Mouse (Mus musculus) urinary bladder, postnatal 4 days (tissue): ENCODE measurements around the gene Smg6.

Experiments
- DNase-seq, 2 experiments: peaks; one replicate each; pipeline ENCODE4 v3.0.0; 2021 to 2022; ENCODE audit warnings: low spot score in 2 of 2

Smg6 gene

DNA sequence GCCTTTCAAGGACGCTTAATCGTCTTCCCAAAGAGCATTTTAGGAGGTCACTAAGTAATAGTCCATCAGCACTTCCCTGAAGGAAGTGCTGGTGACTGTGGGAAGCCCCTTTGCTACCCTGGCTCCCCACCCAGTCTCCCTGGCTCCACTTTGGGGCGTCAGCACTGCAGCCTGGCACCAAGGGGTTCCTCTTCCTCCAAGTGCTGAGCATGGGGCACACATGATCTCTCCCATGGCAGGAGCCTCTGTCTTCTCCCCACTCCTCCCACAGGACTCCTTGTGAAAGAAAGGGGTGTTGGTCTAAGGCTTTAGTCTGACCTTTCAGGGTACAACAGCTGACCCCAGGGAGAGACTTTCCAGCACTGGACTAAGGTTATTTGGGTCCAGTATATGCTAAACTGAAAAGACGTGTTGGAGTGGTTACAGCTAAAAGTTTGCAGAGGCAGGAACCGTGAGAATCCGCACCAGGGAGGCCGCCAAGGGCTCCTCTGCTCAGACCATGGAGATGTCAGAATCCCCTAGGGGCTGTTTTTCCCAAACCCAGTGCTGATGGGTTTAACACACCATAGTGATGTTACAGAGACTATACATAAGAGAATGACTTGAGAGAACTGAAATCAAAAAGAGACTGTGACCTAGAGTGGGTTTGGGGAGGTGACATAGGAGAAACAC, 122.2 kb downstream of the Smg6 start:
- DNase-seq, result no peak

DNA sequence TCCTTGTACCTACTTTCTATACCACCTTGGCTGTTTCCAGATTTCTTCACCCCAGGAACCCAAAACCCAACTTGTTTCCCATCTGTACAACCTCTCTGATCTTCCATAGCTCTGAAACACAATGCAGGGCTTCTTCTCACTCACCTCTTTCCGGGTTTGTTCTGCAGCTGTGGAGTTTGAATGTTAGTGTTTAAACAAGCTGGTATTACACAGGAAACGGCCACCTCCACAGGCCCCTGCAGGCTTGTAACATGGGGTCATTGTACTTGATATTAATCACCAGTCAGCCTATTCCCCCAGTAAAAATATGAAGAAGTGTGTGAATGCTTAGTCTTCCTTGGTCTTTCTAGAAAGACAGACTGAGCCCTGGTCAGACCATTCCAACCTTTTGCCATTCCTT, 123.5 kb downstream of the Smg6 start:
- DNase-seq, result no peak

DNA sequence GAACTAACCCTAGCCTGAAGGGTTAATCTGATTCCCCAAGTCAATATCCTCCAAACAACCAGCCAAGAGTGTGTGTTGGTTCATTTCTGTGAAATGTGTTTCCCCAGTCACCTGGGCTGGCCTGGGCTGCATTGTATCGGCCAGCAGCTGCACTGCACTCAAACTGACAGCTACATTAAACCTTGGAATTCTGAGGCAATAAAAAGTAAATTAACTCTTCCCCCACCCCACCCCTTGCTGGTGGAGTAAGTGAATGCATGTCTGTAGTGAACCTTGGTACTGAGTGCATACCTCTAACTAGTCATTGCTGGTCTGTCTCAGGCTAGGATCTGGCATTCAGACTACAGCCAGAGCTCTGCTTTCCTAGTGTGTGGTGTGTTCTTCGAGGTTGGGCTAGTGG, 124.2 kb downstream of the Smg6 start:
- DNase-seq, result no peak

DNA sequence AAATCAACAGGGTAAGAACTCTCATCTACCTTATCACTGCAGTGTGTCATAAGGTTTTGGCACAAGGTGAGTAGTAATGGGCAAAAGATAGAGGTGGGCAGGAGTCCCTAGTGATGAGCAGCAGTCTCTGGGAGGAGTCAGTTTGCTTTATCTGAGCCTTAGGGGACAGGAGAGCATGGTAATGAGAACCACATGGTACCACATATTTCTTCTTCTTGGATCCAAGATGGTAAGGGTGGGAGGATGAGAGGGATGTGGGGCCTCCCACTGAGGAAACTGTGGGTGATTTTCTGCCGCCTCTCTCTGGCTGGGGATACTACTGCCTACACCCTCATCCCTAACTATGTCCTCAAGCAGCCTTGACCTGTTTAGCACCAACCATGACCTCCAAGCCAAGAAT, 125.6 kb downstream of the Smg6 start:
- no peak for DNase-seq

DNA sequence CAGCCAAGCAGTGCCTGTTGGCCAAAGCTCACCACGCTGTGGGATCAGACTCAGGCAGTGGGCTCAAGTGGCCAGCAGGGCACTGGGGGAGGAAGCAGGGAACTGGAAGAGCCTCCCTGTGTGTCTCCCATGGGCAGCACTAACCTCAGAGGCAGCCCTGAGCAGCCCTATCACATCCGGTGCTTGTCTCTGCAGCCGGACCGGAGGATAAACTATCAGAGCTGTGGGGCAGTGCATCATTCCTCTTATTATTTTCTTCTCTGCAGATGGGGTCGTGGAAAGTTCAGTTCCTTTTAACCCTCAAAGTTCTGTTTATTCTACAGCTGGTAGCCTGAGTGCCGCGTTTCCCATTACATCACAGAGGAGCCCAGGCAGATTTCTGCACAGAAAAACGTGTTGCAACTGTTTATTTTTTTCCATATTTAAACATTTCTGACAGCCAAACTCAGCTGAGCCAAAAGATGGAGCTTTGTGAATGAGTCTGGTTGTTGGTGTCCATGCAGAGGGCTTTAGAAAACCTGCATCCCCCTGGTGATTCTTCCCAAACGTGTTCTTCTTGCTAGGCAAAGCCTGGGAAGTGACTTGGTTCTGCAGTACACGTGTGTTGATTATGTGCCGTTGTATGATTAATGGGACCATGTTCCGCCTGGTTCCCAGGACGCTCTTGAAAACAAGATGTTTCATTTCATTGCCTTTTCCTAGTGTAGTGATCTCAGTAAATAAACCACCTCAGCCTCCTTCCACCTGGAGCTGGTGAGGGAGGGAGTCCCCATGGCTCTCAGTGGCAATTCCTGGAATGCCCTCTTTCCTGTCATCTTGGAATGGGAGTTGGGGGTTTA, 126.3 kb downstream of the Smg6 start:
- DNase-seq, result peak in 1 of 2 experiments; percentile 39

DNA sequence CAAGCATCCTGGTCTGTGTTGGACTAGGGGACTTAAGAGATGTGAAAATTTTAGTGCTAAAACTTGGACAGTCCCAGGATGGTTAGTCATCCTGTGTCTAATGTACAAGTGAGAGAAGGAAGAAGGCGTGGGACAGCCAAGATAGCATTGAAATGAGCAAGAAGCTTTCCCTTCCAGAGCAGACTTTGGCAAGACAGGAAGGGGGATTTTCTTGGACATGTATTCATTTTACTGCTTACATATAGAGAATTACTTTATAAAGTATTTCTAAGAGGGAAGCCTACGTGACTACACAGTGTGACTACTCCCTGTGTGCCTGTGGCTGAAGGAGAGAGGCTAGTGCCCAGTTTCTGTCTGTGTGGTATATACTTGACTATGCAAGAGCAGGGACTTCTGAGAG, 127.4 kb downstream of the Smg6 start:
- DNase-seq, result no peak

DNA sequence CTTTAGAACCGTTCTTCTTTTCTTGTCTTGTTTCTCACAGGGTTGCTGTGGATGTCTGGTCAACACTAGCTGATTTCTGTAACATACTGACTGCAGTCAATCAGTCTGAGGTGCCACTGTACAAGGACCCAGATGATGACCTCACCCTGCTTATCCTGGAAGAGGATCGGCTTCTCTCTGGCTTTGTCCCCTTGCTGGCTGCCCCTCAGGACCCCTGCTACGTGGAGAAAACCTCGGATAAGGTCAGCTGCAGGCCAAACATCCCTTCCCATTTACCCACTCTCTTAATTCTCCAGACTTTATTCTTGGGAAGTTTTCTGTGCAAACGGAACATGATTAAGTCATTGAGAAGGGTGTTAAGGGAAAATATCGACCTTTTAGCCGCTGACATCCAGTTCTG, 128.1 kb downstream of the Smg6 start:
- no peak for DNase-seq

DNA sequence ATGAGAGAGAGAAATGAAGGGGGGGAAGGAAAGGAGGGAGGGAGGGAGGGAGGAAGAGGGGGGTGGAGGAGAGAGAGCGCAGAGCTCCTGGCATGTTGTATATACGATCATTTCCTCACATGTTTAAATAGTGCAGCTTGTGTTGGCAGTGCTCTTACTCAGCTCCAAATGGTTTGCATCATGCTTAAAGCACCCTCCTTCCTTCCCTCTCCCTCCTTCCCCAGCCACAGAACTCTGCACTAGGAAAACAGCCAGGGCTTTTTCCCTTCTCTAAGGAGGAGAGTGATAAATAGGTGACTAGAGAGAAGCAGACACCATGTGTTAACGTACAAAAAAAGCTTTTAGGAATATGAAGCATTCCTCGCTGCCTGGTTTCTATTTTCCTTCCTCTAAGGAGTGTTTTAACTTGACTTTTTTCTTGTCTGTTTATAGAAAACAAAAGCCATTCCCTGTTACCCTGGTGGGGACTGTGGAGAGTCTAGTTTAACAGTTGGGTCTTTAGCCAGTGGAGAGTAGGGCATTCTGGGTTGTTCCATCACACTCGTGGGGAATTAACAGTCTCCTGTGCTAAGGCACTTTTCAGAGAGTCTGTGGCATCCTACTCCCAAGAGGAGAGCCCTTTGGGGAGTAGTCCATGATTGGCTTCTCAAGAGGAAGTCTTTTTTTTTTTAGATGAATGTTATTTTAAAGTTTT, 128.7 kb downstream of the Smg6 start:
- peak in 1 of 2 experiments; percentile 51 for DNase-seq

DNA sequence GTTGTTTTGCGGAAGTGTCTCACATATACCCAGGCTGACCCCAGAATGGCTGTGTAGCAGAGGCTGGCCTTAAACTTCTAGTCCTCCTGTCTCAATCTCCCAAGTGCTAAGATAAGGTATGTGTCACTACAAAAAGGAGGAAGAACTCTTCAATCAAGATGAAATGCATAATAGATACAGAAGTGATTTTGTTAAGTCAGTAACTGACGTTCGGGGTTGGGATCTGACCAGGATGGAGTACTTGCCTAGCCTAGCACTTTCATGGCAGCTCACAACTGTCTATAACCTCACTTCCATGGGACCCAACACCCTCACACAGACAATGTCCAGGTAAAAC, 129.2 kb downstream of the Smg6 start:
- DNase-seq, result no peak

DNA sequence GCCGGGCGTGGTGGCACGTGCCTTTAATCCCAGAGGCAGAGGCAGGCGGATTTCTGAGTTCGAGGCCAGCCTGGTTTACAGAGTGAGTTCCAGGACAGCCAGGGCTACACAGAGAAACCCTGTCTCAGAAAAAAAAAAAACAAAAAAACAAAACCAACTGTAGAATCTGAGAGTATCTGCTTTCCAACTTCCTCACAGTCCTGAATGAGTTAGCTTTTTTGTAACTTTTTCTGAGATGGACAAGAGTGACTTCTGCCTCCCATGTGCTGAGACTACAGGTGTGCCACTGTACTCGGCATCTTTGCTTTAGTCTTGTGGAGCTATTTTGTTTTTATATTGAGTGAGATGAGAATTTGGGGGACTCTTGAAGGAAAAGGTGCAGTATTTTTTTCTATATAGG, 137.0 kb downstream of the Smg6 start:
- no peak for DNase-seq

DNA sequence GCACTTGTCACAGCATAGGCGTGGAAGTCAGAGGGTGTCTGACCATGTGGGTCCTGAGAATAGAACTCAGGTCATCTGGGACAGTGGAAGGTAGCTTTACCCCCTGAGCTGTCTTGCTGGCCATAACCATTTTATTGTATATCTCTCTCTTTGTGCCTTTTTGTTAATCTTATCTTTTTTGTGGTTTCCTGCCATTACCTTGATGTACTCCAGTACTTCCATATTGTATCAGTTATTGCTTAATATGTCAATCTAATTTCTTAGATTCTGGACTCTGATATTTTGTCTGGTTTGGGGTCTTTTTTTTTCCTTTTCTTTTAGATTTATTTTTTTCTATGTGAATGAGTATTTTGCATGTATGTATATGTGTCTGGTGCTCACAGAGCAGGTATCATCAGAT, 138.6 kb downstream of the Smg6 start:
- no peak for DNase-seq

DNA sequence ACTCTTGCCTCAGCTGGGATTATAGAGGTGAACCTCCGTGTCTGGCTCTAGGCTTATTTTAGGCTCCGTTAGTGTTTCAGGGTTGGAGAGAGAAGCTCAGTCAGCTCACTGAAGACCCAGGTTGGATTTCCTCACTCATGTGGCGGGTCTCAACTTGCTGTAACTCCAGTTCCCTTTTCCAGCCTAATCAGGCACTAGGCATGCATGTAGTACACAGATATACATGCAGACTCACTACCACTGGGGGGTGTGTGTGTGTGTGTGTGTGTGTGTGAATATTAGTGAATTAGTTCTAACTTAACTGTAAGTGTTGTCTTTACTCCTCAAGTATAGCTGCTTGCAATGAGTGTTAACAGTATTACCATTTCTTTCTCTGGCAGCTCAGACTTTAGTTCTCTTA, 145.7 kb downstream of the Smg6 start:
- no peak for DNase-seq

DNA sequence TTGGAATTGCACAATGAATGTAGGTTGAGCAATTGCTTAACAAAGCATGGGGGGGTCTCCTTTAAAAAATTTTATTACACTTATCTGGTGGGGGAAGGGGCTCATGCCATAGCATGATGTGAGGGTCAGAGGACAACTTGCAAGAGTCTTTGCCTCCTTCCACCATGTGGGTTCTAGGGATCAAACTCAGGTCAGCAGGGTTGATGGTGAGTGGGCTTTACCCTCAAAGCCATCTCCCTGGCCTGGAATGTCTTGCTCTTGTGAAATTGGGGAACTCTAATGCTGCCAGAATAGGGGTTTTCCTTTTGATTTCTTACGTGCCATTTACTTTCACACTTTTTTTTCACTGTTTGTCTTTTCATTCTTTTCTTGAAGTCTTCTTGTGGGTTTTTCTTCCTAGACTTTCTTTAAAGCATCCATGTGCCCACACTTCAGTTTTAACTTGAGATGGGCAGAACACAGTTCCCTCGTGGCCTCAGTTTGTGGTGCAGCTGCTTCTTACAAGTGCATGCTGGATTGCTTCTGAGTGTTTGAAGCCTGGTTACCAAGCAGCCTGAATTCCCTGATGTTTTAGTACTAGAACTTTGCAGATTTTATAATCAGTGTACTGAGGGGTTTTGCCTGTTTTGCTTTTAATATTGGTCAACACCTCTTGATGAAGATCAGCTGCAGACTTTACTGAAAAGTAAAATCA, 147.5 kb downstream of the Smg6 start:
- no peak for DNase-seq

DNA sequence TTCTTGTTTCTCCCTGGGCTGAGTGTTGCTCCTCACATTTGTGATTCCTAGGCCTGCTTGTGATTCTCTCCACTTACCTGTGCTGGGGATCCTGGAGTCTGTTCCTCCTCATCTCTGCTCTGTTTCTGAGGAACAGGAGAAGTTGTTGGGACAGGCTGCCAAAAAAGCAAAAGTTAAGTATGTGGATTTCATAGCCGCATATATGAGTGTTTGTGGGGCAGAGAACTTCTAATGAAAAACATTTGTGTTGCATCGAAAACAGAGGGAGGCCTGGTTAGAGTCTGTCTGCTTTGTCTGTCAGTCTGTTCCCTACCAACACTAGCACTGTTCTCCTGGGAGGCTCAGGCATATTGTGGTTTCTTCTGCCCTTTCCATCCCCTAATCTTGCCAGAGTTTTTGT, 148.1 kb downstream of the Smg6 start:
- DNase-seq, result no peak

DNA sequence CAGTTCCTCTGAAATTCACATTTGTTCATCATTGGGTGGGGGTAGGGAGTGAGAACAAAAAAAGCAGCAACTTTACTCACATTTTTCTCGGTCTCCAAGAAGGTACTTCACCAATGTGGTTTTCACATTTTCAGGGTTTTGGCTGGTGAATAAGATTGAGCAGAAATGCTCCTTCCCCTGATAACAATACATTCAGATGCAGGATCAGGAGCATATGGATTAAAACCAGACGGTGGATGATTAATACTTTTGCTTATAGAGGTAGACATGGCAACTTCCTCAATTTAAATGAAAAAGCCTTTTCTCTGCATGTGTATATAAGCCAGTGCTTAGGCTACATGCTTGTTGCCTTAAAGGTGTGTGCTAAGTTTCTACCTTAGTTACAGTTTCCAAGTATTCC, 148.9 kb downstream of the Smg6 start:
- DNase-seq, result no peak

DNA sequence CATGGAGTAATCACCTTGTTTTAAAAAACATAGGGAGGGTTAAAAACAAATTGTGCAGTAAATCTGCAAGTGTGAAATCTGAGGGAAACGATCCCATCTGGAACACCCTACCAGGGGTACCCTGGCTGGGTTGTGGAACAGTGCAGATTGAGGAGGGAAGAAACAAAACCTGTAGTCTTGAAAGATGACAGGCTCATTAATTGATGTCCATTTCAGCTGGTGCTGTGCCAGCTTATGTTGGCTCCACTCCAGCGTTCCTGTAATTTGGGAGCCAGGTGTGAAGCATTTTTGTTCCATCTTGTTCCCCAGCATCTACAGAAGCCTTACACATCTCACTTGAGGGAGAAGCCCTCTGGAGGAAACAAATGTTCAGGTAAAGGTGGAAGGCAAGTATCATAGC, 153.0 kb downstream of the Smg6 start:
- no peak for DNase-seq

DNA sequence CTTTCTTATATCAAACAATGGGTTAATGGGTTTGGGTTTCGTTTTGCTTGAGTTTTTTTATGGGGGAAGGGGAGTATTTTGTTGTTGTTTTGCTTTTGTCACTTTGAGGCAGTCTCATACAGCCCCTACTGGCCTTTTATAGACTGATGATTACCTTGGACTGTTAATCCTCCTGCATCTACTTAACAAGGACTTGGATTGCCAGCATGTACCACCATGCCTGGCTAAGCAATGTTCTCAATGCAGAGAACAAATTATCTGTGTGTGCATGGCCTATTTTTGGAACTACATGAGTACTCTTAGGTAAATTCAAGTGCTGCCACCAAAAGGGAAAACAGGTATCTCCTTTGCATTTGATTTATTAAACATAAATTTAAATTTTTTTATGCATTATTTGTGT, 157.4 kb downstream of the Smg6 start:
- DNase-seq, result no peak

DNA sequence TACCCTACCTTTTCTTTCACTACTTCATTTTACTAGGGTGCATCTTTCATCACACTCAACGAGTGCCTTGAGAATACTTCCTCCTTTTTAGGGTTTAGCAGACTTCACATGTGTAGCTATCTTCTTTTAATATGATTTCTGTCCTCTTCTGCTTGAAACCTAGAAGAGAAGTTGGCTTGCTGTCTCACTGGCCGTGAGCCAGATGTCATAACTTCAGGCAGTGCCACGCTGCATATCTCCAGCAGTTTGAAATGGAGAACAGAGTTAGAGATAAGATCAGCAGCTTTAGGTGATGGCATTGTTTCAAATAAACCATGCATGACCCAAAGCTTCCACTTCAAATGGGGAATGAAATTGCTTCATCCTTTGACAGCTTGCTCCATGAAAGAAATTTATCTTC, 166.5 kb downstream of the Smg6 start:
- DNase-seq, result no peak

DNA sequence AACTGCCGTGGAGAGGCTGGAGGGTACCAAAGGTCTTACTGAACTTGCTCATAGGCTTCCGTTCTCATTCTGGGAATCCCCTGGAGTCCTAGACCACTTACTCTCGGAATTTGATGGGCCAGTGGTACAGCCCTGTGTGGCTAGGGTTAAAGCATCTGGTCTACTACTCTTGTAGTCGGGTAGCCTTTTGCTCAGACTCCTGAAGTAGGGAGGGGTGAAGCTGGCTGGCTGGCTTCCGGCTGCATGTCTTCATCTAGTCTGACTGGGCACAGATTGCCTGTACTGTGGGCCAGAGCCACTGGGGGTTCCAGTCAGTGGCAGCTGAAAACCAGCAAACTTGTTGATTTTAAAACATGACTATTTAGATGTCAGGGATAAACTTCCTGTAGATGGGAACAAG, 167.0 kb downstream of the Smg6 start:
- peak in 1 of 2 experiments; percentile 45 for DNase-seq

DNA sequence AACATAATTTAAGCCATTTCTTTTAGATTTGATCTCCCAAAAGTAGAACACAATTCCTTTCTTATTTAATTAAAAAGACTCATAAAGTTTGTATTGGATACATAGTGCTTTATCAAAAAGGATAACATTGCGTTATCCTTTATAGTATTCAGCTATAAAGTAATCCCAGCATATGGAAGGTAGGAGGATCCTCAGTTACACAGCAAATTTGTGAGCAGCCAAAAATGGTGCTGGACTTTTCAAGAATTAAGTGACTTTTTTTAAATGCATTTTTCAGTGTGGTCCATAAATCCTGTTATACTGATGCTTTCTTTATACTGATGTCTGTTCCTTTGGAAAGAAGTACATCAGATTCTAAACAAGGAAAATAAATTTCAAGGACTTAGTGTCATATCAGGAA, 169.1 kb downstream of the Smg6 start:
- no peak for DNase-seq

DNA sequence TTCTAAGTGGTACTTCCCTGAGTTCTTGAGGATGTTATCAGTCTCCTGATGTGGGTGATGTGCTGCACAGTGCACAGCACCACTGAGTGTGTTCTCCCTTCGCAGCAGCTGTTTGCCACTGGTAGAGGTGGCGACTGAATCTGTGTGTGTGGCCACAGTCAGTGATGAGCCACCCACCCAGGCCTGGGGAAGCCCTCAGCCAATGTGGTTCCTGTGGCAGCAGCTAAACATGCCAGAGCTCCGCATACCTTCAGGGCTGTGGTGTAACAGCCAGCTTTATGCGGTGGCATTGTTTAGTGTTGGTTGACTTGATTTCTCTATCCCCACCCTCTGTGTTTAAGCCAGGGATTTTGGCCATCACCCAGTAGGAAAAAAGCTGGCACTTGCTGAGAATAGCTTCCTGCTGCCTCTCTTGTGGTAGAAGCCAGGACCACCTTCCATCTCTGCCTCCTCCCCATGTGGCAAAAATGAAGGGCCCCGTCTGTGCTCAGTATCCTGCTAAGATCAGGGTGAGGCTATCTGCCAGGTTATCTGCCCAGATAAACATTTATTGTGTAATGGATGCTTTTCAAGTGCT, 177.2 kb downstream of the Smg6 start:
- no peak for DNase-seq

DNA sequence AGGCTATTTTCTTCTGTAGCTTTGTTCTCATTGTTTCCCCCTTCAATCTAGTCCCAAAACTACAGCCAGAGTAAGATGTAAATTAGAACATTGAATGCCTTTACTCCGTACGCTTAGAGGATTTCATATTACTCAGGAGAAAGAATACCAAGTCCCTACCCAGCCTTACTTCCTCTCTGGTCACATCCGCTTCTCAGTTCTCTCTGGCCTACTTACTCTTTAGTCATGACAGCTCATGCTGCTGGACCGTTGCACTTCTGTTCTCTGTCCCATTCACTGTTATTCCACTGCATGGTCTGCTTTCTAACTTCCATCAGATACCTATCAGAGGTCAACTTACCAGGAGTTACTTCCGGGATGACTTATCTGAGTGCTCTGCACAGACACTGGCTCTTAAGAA, 181.0 kb downstream of the Smg6 start:
- no peak for DNase-seq
